Comparison of ENCODE assay signal across 17 mouse cellular contexts in the genomic region with DNA sequence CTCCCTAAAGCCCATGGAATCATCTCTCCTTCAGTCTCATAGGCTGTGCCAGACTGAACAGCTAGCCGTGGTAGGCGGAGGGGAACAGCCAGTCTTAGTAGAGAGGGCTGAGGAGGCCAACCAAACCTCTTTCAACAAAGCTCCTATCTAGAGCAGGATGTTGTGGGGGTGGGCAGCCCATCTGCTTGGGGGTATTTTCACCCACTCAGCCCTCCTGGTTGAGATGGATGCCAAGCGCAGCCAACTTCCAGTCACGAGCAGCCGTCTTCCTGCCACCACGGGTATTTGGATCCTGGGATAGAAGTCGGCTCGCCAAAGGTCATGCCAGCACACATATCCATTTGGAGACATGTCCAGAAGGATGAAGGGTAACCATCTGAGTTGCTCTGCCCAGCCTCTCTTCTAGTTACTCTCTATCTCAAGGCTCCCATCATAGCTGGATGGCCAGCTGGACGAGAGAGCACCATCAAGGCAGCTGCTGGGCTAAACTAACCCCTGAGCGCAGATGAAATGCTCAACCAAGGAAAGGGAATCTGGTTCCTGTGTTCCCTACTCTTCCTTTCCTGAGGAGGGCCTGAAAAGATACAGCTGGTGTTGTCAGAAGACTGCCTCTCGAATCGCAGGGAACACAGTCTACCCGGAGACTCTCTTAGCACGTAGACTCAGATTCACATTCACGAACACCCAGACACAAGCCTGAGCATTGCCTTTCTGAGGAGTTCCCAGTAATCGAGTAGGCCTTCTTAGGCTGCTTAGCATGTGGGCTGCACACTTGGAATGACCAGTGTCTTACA.
A peak's percentile ranks its signal among the peaks of the same experiment; 100 is the strongest.
DNase-seq lines count a peak whose midpoint lies in the region; ATAC-seq lines count a peak whose summit lies in the region.
"Had no signal": no experiment of that assay in that cellular context is flagged by ENCODE, and none has a peak within 500 bp of the region (broad histone marks: within the 10 kb centered on the region; RNA-seq: fewer than 3 reads in every experiment).

No protein-coding gene starts in this region.

- peaks cover 29% of the 10 kb centered on the region for H3K36me3 ChIP-seq in midbrain, embryonic 10.5 days

- no peaks in the 10 kb centered on the region for H3K9me3 ChIP-seq in midbrain, embryonic 10.5 days (replicated peaks)
- H3K9me3 ChIP-seq: embryonic facial prominence, embryonic 12.5 days; hindbrain, embryonic 13.5 days; limb, embryonic 12.5 days; neural tube, embryonic 13.5 days had no signal

- no peak overlapping the region for H3K27ac ChIP-seq in midbrain, embryonic 10.5 days (replicated peaks)
- H3K27ac ChIP-seq: embryonic facial prominence, embryonic 12.5 days; hindbrain, embryonic 13.5 days; limb, embryonic 12.5 days; macrophage; neural tube, embryonic 13.5 days had no signal

- no peaks in the 10 kb centered on the region for H3K27me3 ChIP-seq in midbrain, embryonic 10.5 days (ENCODE audit: low read depth, poor library complexity, severe bottlenecking)
- H3K27me3 ChIP-seq: embryonic facial prominence, embryonic 12.5 days; hindbrain, embryonic 13.5 days; limb, embryonic 12.5 days; neural tube, embryonic 13.5 days had no signal

- 93% methylated on average over 16 of the region's 16 CpGs for WGBS in midbrain, embryonic 10.5 days

- peak; percentile 20 to 21 for DNase-seq in cerebellum, postnatal 10 days
- no peak for DNase-seq in cerebellum, adult 9-10 months
- peak; percentile 57 to 75 for DNase-seq in frontal cortex, postnatal 10 days (ENCODE audit: low spot score in 2 of 2)
- DNase-seq in layer of hippocampus, postnatal 36 days = peak; percentile 85 to 90
- peak; percentile 23 for DNase-seq in lung, postnatal 25 days (ENCODE audit: low spot score)
- DNase-seq in spleen, postnatal 14 days (ENCODE audit: low spot score in 2 of 2) = no peak
- DNase-seq in midbrain, embryonic 10.5 days (ENCODE audit: low spot score) = no peak
- DNase-seq: cerebellum, adult 18-20 months; kidney, adult 18-20 months; thymus, adult 18-20 months had no signal

- no peaks in the 10 kb centered on the region for H3K4me1 ChIP-seq in midbrain, embryonic 10.5 days
- H3K4me1 ChIP-seq: embryonic facial prominence, embryonic 12.5 days; hindbrain, embryonic 13.5 days; limb, embryonic 12.5 days; neural tube, embryonic 13.5 days had no signal

- no peak for ATAC-seq in erythroid progenitor cell, adult 5-6 weeks (replicated peaks; ENCODE audit: low FRiP score, poor library complexity, severe bottlenecking)
- ATAC-seq: midbrain, embryonic 16.5 days had no signal

- H3K4me3 ChIP-seq in midbrain, embryonic 10.5 days = no peak overlapping the region
- H3K4me3 ChIP-seq: embryonic facial prominence, embryonic 12.5 days; hindbrain, embryonic 13.5 days; limb, embryonic 12.5 days; neural tube, embryonic 13.5 days had no signal

Comparison
In these comparisons a context has a peak if more than half of its experiments do, and no peak if none do; other contexts are left out.
1. DNase-seq: peak in cerebellum, postnatal 10 days (2 of 2), frontal cortex, postnatal 10 days (2 of 2), layer of hippocampus, postnatal 36 days (2 of 2) and lung, postnatal 25 days (single experiment); none in cerebellum, adult 9-10 months (single experiment), spleen, postnatal 14 days (0 of 2) and midbrain, embryonic 10.5 days (single experiment).